Mouse (Mus musculus) G1E (cell line): ENCODE measurements around the gene Gm19426.

Source experiments
- POLR2AphosphoS5 ChIP-seq: IDR thresholded peaks from 2 replicates; pipeline ENCODE4 v1.6.1; 2012; ENCODE audit warnings: low read depth, low read length, inconsistent platforms; ENCODE audit not compliant: insufficient replicate concordance
- TAL1 ChIP-seq: conservative IDR thresholded peaks from 2 replicates; pipeline ENCODE4 v1.6.1; 2012; ENCODE audit warnings: low read depth, low read length, inconsistent platforms, mixed read lengths

DNA sequence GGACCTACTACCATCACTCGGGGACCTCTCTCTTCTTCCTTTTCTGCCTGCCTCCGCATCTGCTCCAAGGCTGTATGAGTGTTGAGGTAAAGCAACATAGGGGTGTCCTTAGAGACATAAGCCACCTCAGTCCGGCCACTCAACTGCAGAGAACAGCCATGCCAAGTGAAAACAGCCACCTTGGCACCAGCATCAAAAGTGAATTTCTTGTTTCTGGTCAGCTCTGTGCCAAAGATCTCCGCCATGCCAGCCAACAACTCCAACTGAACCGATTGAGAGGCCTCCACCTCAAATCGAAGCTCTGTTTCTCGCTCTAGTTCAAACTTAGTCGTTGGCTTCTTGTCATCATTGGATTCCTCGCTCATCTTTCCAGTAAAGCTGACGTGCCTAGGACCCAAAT is 17.7 kb downstream of the Gm19426 start:
- no peak for TF ChIP-seq POLR2AphosphoS5
- no peak for TF ChIP-seq TAL1
